Mouse (Mus musculus): ENCODE measurements around the gene Spop.

DNA sequence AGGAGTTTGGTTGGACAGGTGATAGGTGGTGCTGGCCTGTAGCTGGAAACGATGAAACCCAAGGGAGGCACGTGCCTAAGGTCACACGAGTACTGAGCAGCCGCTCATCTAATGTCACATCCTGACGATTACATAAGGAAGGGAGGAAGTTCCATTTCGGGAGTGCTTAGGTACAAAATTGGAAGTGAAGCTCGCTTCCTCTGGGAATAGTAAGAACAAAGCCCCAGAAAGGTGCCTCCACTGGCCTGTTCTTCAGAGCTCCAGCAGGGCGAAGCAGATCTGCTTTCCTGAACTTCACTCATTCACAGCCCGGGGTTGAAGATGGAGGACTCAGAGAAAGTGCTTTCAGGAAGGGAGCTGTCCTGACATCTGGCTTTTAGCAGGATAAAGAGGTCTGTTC is 80.1 kb downstream of the Spop start:
- TF ChIP-seq CTCF (IDR thresholded peaks at IDR 0.05; ENCODE audit: low read depth, low read length) (no peak), POLR2A (IDR thresholded peaks at IDR 0.05; ENCODE audit: borderline replicate concordance, low read depth, low read length) (no peak)

All from bone marrow macrophage, adult 2 months (primary cell).